Mouse (Mus musculus): ENCODE measurements around the gene Tmem159.

Gene Tmem159

GRCm38 (mm10) chr7:120102164-120102972 lies at the start of gene Tmem159:
TSS of gene Tmem159 (plus strand) at chr7:120102353.
- DNase-seq = peak; percentile 73

GRCm38 (mm10) chr7:120054016-120054415 lies 48.1 kb upstream of the Tmem159 start:
- DNase-seq = no peak

GRCm38 (mm10) chr7:120055479-120055878 lies 46.7 kb upstream of the Tmem159 start:
- DNase-seq = no peak

GRCm38 (mm10) chr7:120064045-120064444 lies 38.1 kb upstream of the Tmem159 start:
- DNase-seq = no peak

GRCm38 (mm10) chr7:120068114-120068513 lies 34.0 kb upstream of the Tmem159 start:
- no peak for DNase-seq

- DNase-seq = no peak
Measured at GRCm38 (mm10) chr7:120069164-120069563, 33.0 kb upstream of the Tmem159 start.

GRCm38 (mm10) chr7:120080177-120080576 lies 22.0 kb upstream of the Tmem159 start:
- no peak for DNase-seq

GRCm38 (mm10) chr7:120093033-120093432 lies 9.1 kb upstream of the Tmem159 start:
- DNase-seq = no peak

GRCm38 (mm10) chr7:120094216-120094615 lies 7.9 kb upstream of the Tmem159 start:
- DNase-seq = peak; percentile 7

GRCm38 (mm10) chr7:120095180-120095579 lies 7.0 kb upstream of the Tmem159 start, which contains the start of gene Dnah3:
TSS of gene Dnah3 (minus strand) at chr7:120095280.
- DNase-seq = no peak

GRCm38 (mm10) chr7:120097845-120098244 lies 4.3 kb upstream of the Tmem159 start:
- peak; percentile 59 for DNase-seq

GRCm38 (mm10) chr7:120098403-120098802 lies 3.8 kb upstream of the Tmem159 start:
- peak; percentile 25 for DNase-seq

GRCm38 (mm10) chr7:120103019-120103567 lies 940 bp downstream of the Tmem159 start:
- no peak for DNase-seq

- no peak for DNase-seq
Measured at GRCm38 (mm10) chr7:120104975-120105374, 2.8 kb downstream of the Tmem159 start.

- DNase-seq = no peak
Measured at GRCm38 (mm10) chr7:120106356-120106755, 4.2 kb downstream of the Tmem159 start.

- no peak for DNase-seq
Measured at GRCm38 (mm10) chr7:120109676-120110075, 7.5 kb downstream of the Tmem159 start.

- DNase-seq = no peak
Measured at GRCm38 (mm10) chr7:120116976-120117375, 14.8 kb downstream of the Tmem159 start.

GRCm38 (mm10) chr7:120117529-120117928 lies 15.4 kb downstream of the Tmem159 start:
- DNase-seq = no peak

- DNase-seq = no peak
Measured at GRCm38 (mm10) chr7:120123776-120124175, 21.6 kb downstream of the Tmem159 start.

GRCm38 (mm10) chr7:120124844-120125243 lies 22.7 kb downstream of the Tmem159 start:
- peak; percentile 68 for DNase-seq

GRCm38 (mm10) chr7:120126976-120127685 lies 25.0 kb downstream of the Tmem159 start:
- DNase-seq = no peak

GRCm38 (mm10) chr7:120127686-120128059 lies 25.5 kb downstream of the Tmem159 start:
- no peak for DNase-seq

GRCm38 (mm10) chr7:120128951-120129350 lies 26.8 kb downstream of the Tmem159 start:
- peak; percentile 51 for DNase-seq

GRCm38 (mm10) chr7:120142743-120143142 lies 40.6 kb downstream of the Tmem159 start:
- DNase-seq = no peak

Data from right cerebral cortex, adult 18-20 months (tissue).